Mouse (Mus musculus) erythroblast, embryonic 14.5 days (primary cell): ENCODE data around the gene Rrp1.

Experiments
- GATA1 ChIP-seq: IDR thresholded peaks from 2 replicates; pipeline ENCODE4 v1.6.1; 2012; ENCODE audit warnings: low read length, inconsistent platforms, mixed read lengths
- TAL1 ChIP-seq: IDR thresholded peaks from 3 replicates; pipeline ENCODE4 v1.6.1; 2012; ENCODE audit warnings: low read length, inconsistent platforms, mixed read lengths

DNA sequence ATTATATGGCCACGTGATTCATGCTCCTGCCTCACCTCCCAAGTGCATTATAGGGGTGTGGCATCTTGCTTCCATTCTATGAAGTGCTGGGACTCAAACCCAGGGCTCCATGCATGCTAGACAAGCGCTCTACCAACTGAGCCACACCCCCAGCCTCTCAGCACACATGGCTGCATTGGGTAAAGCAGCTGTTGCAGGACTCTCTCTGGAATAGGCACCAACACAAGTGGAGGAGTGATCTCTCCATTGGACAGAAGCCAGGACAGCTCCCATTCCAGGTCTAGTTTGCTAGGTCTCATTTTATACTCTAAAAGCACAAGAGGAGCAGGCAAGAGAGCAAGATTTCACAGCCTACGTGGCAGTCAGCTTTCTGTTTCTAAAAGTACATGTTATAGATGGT is 29.3 kb downstream of the Rrp1 start:
- TF ChIP-seq TAL1 (no peak), GATA1 (no peak)
